Mouse (Mus musculus) embryonic facial prominence, embryonic 11.5 days (tissue): ENCODE measurements around the gene Pam. TPM values are rescaled to one million over a fixed set of nuclear protein-coding genes. Genes with fewer than 3 reads are reported as not detected.
A peak's percentile ranks its signal among the peaks of the same experiment; 100 is the strongest.
"Not testable (repeated sequence)": the region's sequence is repeated elsewhere in the genome, so short reads cannot be mapped to it uniquely, and the experiment has no call there.

Experiments
- ATAC-seq: fragments of 200-750 bp; cut with Nextera tagmentation; replicated peaks from 2 replicates; pipeline ENCODE4 v1.8.0; 2017; ENCODE audit warnings: low read depth; ENCODE audit not compliant: insufficient number of reproducible peaks, low FRiP score, low TSS enrichment
- DNase-seq: peaks from one replicate; pipeline ENCODE4 v3.0.0-alpha.2; 2015; ENCODE audit warnings: low spot score
- H3K27ac ChIP-seq: fragments of 300-500 bp; sonication (generic); replicated peaks from 2 replicates; pipeline ENCODE4 v1.5.1; 2014; ENCODE audit warnings: mild to moderate bottlenecking, low read depth, low read length, control low read depth
- H3K27me3 ChIP-seq: fragments of 300-500 bp; sonication (generic); 2 replicates; pipeline ENCODE4 v1.6.1; 2014; ENCODE audit warnings: mild to moderate bottlenecking, low read length, moderate library complexity, mixed read lengths; ENCODE audit not compliant: control insufficient read depth, insufficient read depth
- H3K36me3 ChIP-seq: fragments of 300-500 bp; sonication (generic); replicated peaks from 2 replicates; pipeline ENCODE4 v1.6.1; 2014; ENCODE audit warnings: low read depth, mild to moderate bottlenecking, low read length, moderate library complexity, mixed read lengths; ENCODE audit not compliant: control insufficient read depth, insufficient read depth
- H3K4me1 ChIP-seq: fragments of 300-500 bp; sonication (generic); 2 replicates; pipeline ENCODE4 v1.6.1; 2014; ENCODE audit warnings: low read length, mixed read lengths; ENCODE audit not compliant: control insufficient read depth, insufficient read depth
- H3K4me2 ChIP-seq: fragments of 300-500 bp; sonication (generic); 2 replicates; pipeline ENCODE4 v1.6.1; 2014; ENCODE audit warnings: low read depth, mild to moderate bottlenecking, control low read depth, low read length, moderate library complexity
- H3K4me3 ChIP-seq: fragments of 300-500 bp; sonication (generic); 2 replicates; pipeline ENCODE4 v1.5.1; 2014; ENCODE audit warnings: low read depth, low read length, control low read depth
- H3K9ac ChIP-seq: fragments of 300-500 bp; sonication (generic); replicated peaks from 2 replicates; pipeline ENCODE4 v1.6.1; 2014; ENCODE audit warnings: mild to moderate bottlenecking, control low read depth, low read length
- H3K9me3 ChIP-seq: fragments of 300-500 bp; sonication (generic); replicated peaks from 2 replicates; pipeline ENCODE4 v1.6.1; 2016; ENCODE audit warnings: mild to moderate bottlenecking, low read length, inconsistent platforms, mixed read lengths; ENCODE audit not compliant: control insufficient read depth
- WGBS: fragments of 180-500 bp; shearing (Covaris S2); extraction: QIAGEN DNeasy Blood & Tissue Kit; methylation state at CpG from one replicate; pipeline ENCODE4 v1.1.7; 2014; 5-methylcytosine and 5-hydroxymethylcytosine counted together
- polyA plus RNA-seq: library from polyadenylated mRNA; unstranded; fragments of >200 nt; fragmentation: Nextera tagmentation; extraction: Ambion mirVana; gene quantifications from 2 replicates; pipeline ENCODE4 v1.2.1, GENCODE M21; 2014

Gene Pam
- polyA plus RNA-seq, 1 experiment from 2014 or later = 22.3 TPM

DNA sequence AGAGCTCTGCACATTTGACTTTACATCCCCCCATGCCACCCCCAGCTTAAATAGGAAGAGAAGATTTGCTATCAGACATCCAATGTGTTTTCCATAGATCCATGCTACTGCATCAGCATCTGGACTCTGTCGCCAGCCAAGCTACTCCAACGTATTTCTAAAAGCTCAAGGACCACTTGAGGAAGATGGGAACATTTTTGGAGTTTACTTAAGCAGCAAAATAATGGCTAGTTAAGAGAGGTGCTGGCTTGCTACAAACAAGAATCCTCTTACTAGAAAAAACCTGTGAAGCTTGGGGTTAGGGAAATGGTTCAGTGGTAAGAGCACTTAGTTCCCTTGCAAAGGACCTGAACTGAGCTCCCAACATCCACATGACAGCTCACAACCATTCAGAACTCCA lies 96.0 kb downstream of the Pam start:
- Histone ChIP-seq H3K9me3 (no peaks in the 10 kb centered on the region), H3K27me3 (no peaks in the 10 kb centered on the region), H3K36me3 (no peaks in the 10 kb centered on the region), H3K27ac (no peak overlapping the region), H3K9ac (no peak overlapping the region), H3K4me1 (no peaks in the 10 kb centered on the region), H3K4me3 (no peak overlapping the region), H3K4me2 (no peak overlapping the region)
- DNase-seq (no peak), ATAC-seq (no peak)
- 80% methylated on average over 2 of the region's 2 CpGs for WGBS

DNA sequence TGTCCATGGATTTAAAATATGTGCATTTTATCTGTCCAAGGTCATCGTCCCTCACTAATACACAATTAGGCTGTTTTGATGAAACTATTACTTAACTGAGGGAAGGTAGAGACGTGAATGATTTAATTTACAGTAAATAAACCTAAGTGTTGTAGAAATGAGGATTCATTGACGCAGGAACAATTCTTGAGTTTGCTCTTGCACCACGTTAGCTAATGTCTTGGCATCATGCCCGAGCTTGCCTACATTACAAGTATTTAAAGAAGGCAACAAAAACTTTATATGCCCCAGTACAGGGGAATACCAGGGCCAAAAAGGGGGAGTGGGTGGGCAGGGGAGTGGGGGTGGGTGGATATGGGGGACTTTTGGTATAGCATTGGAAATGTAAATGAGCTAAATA lies 96.5 kb downstream of the Pam start:
- 90% methylated on average over 5 of the region's 5 CpGs for WGBS
- not testable (repeated sequence) for DNase-seq

DNA sequence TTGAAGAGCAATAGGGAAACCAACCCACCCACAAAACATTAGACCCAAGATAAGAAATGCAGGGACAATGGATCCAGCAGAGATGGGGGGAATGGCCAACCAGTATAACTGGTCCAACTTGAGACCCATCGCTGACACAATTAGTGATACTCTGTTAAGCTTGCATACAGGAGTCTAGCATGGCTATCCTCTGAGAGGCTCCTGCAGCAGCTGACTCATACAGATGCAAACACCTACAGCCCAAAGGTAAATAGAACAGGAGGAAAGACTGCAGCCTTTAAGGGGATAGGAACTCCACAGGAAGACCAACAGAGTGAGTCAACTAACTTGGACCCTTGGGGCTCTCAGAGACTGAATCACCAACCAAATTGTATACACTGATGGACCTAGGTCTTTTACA lies 98.4 kb downstream of the Pam start:
- 88% methylated on average over 1 of the region's 1 CpGs for WGBS
- H3K4me2 ChIP-seq = no peak overlapping the region
- DNase-seq (no peak), ATAC-seq (no peak)
- H3K9me3 ChIP-seq = no peaks in the 10 kb centered on the region
- H3K27ac ChIP-seq = no peak overlapping the region
- H3K9ac ChIP-seq = no peak overlapping the region
- no peak overlapping the region for H3K4me3 ChIP-seq
- no peaks in the 10 kb centered on the region for H3K27me3 ChIP-seq
- no peaks in the 10 kb centered on the region for H3K4me1 ChIP-seq
- no peaks in the 10 kb centered on the region for H3K36me3 ChIP-seq

More for the DNA sequence above, 96.5 kb downstream of the Pam start:
- not testable (repeated sequence) for H3K27me3 ChIP-seq, H3K4me2 ChIP-seq, H3K27ac ChIP-seq, H3K36me3 ChIP-seq, H3K4me3 ChIP-seq, H3K9ac ChIP-seq, H3K9me3 ChIP-seq, ATAC-seq, H3K4me1 ChIP-seq

DNA sequence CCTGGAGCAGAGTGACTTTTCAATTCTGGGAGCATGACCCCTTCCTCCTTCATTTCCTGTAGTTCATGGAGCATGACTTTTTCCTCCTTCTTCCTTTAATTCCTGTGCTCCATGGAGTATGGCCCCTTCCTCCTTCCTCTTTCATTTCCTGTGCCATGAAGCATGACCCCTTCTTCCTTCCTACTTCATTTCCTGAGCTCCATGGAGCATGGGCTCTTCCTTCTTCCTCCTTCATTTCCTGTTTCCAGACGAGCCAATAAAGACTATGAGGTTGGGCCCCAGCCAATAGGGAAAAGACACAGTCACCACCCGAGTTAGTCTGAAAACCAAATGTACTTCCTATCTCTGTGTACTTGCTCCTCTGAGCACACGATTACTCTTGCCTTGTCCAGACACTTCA lies 103.5 kb downstream of the Pam start:
- Histone ChIP-seq H3K4me2 (no peak overlapping the region), H3K4me1 (no peaks in the 10 kb centered on the region), H3K27ac (no peak overlapping the region), H3K36me3 (no peaks in the 10 kb centered on the region), H3K9me3 (no peaks in the 10 kb centered on the region), H3K27me3 (no peaks in the 10 kb centered on the region), H3K4me3 (no peak overlapping the region), H3K9ac (no peak overlapping the region)
- no peak for DNase-seq
- no peak for ATAC-seq
- 76% methylated on average over 3 of the region's 3 CpGs for WGBS

DNA sequence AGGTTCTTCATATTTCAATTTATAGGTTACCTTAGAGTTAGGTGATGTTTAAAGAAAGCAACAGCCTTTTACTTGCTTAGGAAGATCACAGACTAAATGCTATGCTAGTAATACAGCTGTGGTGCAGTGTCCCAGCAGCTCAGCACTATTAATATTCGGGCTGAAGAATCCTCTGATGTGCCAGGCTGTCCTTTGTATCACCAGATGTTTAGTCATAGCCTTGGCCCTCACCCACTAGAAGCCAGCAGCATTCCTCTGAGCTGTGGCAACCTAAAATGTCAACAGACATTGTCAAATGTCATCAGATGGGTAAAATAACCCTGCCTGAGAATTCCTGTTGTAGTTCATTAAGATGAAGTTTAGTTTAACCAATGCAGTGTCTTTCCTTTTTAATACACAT lies 112.3 kb downstream of the Pam start:
- no peaks in the 10 kb centered on the region for H3K9me3 ChIP-seq
- 69% methylated on average over 1 of the region's 1 CpGs for WGBS
- H3K36me3 ChIP-seq = no peaks in the 10 kb centered on the region
- ATAC-seq (no peak), DNase-seq (no peak)
- no peak overlapping the region for H3K27ac ChIP-seq
- no peak overlapping the region for H3K4me2 ChIP-seq
- H3K9ac ChIP-seq = no peak overlapping the region
- H3K27me3 ChIP-seq = no peaks in the 10 kb centered on the region
- no peaks in the 10 kb centered on the region for H3K4me1 ChIP-seq
- no peak overlapping the region for H3K4me3 ChIP-seq

DNA sequence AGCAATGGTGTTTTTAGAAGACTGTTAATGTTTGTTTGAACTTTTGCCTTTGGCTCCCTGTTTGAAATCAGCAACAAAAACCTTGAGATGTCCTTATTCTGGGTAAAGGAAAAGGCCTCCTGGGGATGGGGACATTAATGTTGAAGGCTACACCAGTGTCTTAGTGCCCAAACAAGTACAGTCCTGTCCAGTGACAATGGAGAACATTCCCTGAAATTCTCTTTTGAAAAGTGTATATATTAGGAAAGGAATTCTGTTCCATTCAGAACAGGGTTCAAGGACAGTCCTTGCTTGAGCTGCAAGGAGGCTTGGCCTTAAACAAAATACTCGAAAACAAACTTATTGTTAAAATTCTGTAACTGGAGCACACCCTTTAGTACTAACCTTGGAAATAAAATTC lies 116.0 kb downstream of the Pam start:
- H3K9ac ChIP-seq = no peak overlapping the region
- H3K9me3 ChIP-seq = no peaks in the 10 kb centered on the region
- no peak for ATAC-seq
- no peak overlapping the region for H3K4me2 ChIP-seq
- no peak for DNase-seq
- no peaks in the 10 kb centered on the region for H3K4me1 ChIP-seq
- no peaks in the 10 kb centered on the region for H3K36me3 ChIP-seq
- no peak overlapping the region for H3K27ac ChIP-seq
- 81% methylated on average over 1 of the region's 1 CpGs for WGBS
- H3K27me3 ChIP-seq = no peaks in the 10 kb centered on the region
- H3K4me3 ChIP-seq = no peak overlapping the region

DNA sequence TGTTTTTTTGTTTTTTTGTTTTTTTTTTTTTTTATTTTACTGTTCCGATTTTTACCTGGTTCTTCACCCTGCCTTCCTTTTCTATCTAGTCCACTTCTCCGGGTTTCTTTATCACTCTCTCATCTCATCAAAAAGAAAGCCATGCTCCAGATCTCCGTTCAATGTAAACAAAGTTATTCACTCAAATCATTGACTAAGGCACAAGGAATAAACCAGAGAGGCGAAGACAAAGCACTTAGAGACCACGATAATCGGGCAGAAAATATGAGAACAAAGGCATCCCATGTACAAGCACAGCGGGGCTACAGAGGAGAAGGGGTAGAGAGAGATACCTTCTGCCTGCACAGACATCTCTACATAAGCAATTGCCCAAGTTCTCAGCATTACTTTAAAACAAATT lies 117.9 kb downstream of the Pam start:
- ATAC-seq (no peak), DNase-seq (no peak)
- H3K4me2 ChIP-seq = no peak overlapping the region; the same call in none of the 2 replicates
- no peaks in the 10 kb centered on the region for H3K9me3 ChIP-seq
- H3K4me3 ChIP-seq = no peak overlapping the region
- H3K27ac ChIP-seq = no peak overlapping the region
- no peaks in the 10 kb centered on the region for H3K36me3 ChIP-seq
- H3K4me1 ChIP-seq = no peaks in the 10 kb centered on the region
- WGBS = 31% methylated on average over 7 of the region's 7 CpGs
- no peaks in the 10 kb centered on the region for H3K27me3 ChIP-seq
- no peak overlapping the region for H3K9ac ChIP-seq

DNA sequence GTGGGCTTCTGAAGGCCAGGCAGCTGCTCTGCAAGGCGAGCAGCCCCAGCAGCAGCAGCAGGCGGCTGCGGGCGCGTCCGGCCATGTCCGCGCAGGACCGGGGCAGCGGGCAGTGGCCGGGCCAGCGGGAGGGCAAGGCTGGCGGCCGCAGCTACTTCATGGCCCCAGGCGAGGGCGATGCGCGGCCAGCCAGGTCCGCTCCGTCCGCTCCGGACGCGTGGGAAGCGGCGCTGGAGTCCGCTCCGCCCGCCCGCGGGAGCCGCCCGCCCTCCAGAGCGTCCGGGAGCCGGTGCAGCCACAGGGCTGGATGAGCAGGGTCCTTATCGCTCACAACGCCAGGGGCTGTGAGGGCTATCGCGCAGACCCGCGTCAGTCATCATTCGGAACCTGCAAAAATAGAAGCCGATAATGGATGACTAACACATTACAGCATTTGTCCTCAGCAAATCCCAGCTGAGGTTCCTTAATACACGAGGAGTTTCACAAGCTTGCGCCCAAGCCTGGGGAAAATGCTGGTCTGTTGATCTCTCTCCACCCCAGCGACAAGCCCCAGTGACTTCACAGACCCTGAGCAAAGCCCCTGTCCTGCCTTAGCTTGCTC lies 118.5 kb downstream of the Pam start:
- Histone ChIP-seq H3K9me3 (no peaks in the 10 kb centered on the region), H3K4me3 (peak overlapping the region; percentile 66), H3K4me2 (peak overlapping the region; percentile 85), H3K27ac (0 out of 2 replicates have a peak overlapping the region, but pooled peaks have one; percentile 41), H3K36me3 (no peaks in the 10 kb centered on the region), H3K27me3 (no peaks in the 10 kb centered on the region), H3K9ac (peak overlapping the region; percentile 77), H3K4me1 (no peaks in the 10 kb centered on the region)
- DNase-seq (peak; percentile 73), ATAC-seq (peak; percentile 93)
- WGBS = 1% methylated on average over 30 of the region's 47 CpGs
